Mouse (Mus musculus) embryonic facial prominence, embryonic 15.5 days (tissue): ENCODE results near the gene Tmem138. TPM values are rescaled to one million over a fixed set of nuclear protein-coding genes. Genes with fewer than 3 reads are reported as not detected.
"Not testable (repeated sequence)": the region's sequence is repeated elsewhere in the genome, so short reads cannot be mapped to it uniquely, and the experiment has no call there.

Experiments
- ATAC-seq: fragments of 200-750 bp; cut with Nextera tagmentation; 2 replicates; pipeline ENCODE4 v1.8.0; 2017; ENCODE audit warnings: low read depth, moderate TSS enrichment; ENCODE audit not compliant: insufficient number of reproducible peaks, low FRiP score, low TSS enrichment
- H3K27ac ChIP-seq: fragments of 300-500 bp; sonication (generic); replicated peaks from 2 replicates; pipeline ENCODE4 v1.5.1; 2015; ENCODE audit warnings: mild to moderate bottlenecking, inconsistent platforms
- H3K27me3 ChIP-seq: fragments of 300-500 bp; sonication (generic); 2 replicates; pipeline ENCODE4 v1.6.1; 2015; ENCODE audit warnings: inconsistent platforms
- H3K36me3 ChIP-seq: fragments of 300-500 bp; sonication (generic); 2 replicates; pipeline ENCODE4 v1.6.1; 2015; ENCODE audit warnings: mild to moderate bottlenecking, inconsistent platforms
- H3K4me1 ChIP-seq: fragments of 300-500 bp; sonication (generic); 2 replicates; pipeline ENCODE4 v1.6.1; 2015; ENCODE audit warnings: inconsistent platforms
- H3K4me2 ChIP-seq: fragments of 300-500 bp; sonication (generic); replicated peaks from 2 replicates; pipeline ENCODE4 v1.6.1; 2015; ENCODE audit warnings: mild to moderate bottlenecking, inconsistent platforms
- H3K4me3 ChIP-seq: fragments of 300-500 bp; sonication (generic); replicated peaks from 2 replicates; pipeline ENCODE4 v1.5.1; 2015; ENCODE audit warnings: mild to moderate bottlenecking, inconsistent platforms
- H3K9ac ChIP-seq: fragments of 300-500 bp; sonication (generic); 2 replicates; pipeline ENCODE4 v1.6.1; 2015; ENCODE audit warnings: inconsistent platforms
- H3K9me3 ChIP-seq: fragments of 300-500 bp; sonication (generic); replicated peaks from 2 replicates; pipeline ENCODE4 v1.6.1; 2016; ENCODE audit warnings: inconsistent platforms
- WGBS: fragments of 180-500 bp; shearing (Covaris S2); methylation state at CpG from one replicate; pipeline ENCODE4 v1.1.7; 2015; 5-methylcytosine and 5-hydroxymethylcytosine counted together
- polyA plus RNA-seq: library from polyadenylated mRNA; unstranded; fragments of >200 nt; fragmentation: Nextera tagmentation; extraction: Ambion mirVana; gene quantifications from 2 replicates; pipeline ENCODE4 v1.2.1, GENCODE M21; 2015

Gene Tmem138
- polyA plus RNA-seq, 1 experiment from 2014 or later: 46.2 TPM

DNA sequence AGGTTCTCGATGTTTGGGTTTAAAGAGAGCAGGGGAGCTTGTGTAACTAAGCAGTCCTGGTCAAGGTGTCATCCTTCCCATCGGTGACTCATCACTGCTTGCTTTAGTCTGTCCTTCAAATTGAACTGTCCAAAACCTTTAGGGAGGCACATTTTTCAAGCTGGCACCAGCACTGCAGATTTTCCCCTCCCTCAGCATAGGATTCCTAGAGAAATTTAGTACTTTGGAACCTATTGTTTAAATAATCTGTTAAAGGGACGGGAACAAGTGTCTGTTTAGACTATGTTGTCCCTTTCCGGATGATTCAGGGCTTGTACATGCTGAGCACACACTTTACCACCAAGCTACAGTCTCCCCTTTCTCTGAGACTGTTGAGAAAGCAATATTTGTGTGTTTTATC is 11.9 kb downstream of the Tmem138 start:
- Histone ChIP-seq H3K9me3 (no peaks in the 10 kb centered on the region), H3K4me1 (no peaks in the 10 kb centered on the region), H3K4me2 (no peak overlapping the region), H3K36me3 (peaks cover 3% of the 10 kb centered on the region; the same call in 1 of the 2 replicates), H3K27ac (no peak overlapping the region), H3K27me3 (no peaks in the 10 kb centered on the region), H3K4me3 (no peak overlapping the region), H3K9ac (no peak overlapping the region)
- 80% methylated on average over 4 of the region's 4 CpGs for WGBS
- no peak for ATAC-seq

DNA sequence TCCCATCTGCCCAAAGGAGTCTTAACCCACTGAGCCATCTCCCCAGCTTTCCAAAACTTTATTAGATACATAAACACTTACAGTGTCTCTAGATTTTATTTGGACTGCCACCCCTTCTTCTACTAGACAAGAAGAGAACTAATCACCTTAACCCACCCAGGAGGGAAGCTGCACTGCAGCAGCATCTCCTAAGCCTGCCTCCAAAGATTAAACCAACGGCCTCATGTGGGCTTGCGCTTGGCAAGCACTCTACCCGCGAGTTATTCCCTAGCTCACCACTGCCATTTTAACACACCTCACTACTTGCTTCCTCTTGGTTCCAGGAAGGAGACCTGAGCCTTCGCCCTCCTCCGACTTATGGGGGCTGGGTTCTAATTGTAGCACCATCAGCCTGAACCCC is 12.9 kb downstream of the Tmem138 start:
- no peaks in the 10 kb centered on the region for H3K27me3 ChIP-seq
- H3K36me3 ChIP-seq: no peaks in the 10 kb centered on the region
- no peak overlapping the region for H3K4me3 ChIP-seq
- no peaks in the 10 kb centered on the region for H3K9me3 ChIP-seq
- H3K4me2 ChIP-seq: no peak overlapping the region
- H3K4me1 ChIP-seq: no peaks in the 10 kb centered on the region
- 82% methylated on average over 6 of the region's 6 CpGs for WGBS
- no peak overlapping the region for H3K27ac ChIP-seq
- no peak overlapping the region for H3K9ac ChIP-seq
- no peak for ATAC-seq

DNA sequence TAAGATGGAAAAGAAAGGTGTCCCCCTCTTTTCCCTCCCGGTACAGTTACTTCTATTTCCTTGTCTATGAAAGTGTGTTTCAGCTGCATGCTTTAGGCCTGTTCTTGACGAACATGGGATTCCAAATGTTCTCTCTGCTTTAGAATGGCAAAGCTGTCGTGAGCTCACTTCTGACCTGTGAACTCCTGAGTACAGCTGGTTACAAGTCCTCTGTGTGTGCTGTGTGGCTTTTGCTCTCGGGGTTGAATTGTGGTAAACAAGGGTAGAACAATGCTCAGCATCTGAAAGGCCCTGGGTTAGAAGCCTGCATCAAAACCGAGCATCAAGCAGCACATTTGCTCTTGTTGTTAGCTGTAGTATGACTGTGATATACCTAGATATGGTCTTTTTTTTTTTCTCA is 14.8 kb downstream of the Tmem138 start:
- H3K36me3 ChIP-seq: no peaks in the 10 kb centered on the region
- H3K27me3 ChIP-seq: no peaks in the 10 kb centered on the region
- H3K4me2 ChIP-seq: no peak overlapping the region
- no peaks in the 10 kb centered on the region for H3K9me3 ChIP-seq
- H3K4me1 ChIP-seq: no peaks in the 10 kb centered on the region
- H3K27ac ChIP-seq: no peak overlapping the region
- no peak overlapping the region for H3K9ac ChIP-seq
- no peak for ATAC-seq
- 37% methylated on average over 5 of the region's 5 CpGs for WGBS
- no peak overlapping the region for H3K4me3 ChIP-seq

DNA sequence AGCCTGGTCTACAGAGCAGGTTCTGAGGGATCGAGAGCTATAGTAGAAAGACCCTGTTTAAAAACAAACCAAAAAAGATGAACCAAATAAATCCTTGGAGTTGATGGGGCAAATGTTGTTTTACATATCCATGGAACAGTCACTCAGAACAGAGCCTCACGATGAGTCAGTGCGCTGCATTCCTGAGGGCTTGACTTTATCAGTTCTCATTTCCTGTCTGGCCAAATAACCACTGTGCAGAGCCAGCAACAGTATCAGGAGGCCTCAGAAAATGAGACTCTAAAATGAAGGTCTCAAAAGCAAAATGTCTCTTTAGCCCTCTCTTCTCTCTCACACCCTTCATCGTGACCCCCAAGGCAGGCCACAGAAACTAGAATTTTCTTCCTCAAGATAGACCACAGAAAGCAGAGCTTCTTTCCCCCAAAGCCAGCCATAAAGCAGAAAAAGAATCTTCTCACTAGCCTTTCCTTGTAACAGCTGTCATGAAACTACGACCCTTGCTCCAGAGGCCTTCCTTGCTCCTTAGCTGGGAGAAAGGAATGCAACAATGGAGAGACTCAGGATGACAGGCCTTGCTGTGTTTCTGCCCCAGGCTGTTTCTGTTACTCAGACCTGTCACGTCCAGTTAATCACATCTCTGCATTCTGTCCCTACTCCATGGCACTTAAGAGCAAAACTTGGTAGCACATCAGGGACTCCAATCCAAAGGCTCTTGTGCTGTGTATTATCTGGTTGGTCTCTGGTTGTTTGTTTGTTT is 15.4 kb downstream of the Tmem138 start:
- Histone ChIP-seq H3K4me3 (no peak overlapping the region), H3K9me3 (no peaks in the 10 kb centered on the region), H3K27ac (no peak overlapping the region), H3K4me1 (no peaks in the 10 kb centered on the region), H3K9ac (no peak overlapping the region), H3K36me3 (no peaks in the 10 kb centered on the region), H3K27me3 (no peaks in the 10 kb centered on the region), H3K4me2 (no peak overlapping the region)
- 45% methylated on average over 6 of the region's 6 CpGs for WGBS
- ATAC-seq: no peak

DNA sequence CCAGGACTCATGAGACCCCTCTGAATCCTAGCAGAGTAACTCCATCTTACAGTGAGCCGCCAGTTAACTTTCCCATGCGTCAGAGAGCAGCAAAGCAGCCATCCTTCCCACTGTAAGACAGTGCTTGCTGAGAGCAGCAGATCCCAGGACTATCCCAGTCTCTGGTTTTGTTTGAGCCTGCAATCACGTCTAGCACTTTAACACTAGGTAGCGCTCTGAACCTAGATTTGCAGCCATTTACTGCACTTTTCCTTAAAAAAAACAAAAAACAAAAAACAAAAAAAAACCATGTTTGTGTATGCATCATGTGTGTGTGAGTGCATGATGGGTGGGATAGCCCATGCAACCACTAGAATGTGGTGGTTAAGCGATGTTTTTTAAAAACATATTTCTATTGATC is 17.1 kb downstream of the Tmem138 start:
- Histone ChIP-seq H3K36me3 (no peaks in the 10 kb centered on the region), H3K4me1 (peaks cover 9% of the 10 kb centered on the region), H3K9me3 (no peaks in the 10 kb centered on the region), H3K27me3 (no peaks in the 10 kb centered on the region), H3K4me2 (no peak overlapping the region), H3K9ac (no peak overlapping the region), H3K4me3 (no peak overlapping the region), H3K27ac (no peak overlapping the region)
- WGBS: 42% methylated on average over 5 of the region's 5 CpGs
- ATAC-seq: no peak

DNA sequence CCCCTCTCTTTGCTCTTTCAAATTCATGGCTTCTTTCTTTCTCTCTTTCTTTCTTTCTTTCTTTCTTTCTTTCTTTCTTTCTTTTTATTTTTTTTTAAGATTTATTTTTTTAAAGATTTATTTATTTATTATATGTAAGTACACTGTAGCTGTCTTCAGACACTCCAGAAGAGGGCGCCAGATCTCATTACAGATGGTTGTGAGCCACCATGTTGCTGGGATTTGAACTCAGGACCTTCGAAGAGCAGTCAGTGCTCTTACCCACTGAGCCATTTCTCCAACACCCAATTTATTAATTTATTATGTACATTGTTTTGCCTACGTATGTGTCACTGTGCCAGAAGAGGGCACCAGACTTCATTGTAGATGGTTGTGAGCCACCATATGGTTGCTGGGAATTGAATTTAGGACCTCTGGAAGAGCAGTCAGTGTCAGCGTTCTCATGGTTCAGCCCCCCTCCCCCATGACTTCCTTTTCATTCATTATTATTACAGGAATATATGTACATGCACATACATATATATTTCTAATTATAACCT is 19.3 kb downstream of the Tmem138 start:
- not testable (repeated sequence) for ATAC-seq, H3K27ac ChIP-seq, H3K4me3 ChIP-seq, H3K9me3 ChIP-seq, H3K36me3 ChIP-seq, H3K27me3 ChIP-seq, H3K9ac ChIP-seq, H3K4me2 ChIP-seq
- peaks cover 17% of the 10 kb centered on the region for H3K4me1 ChIP-seq
- 72% methylated on average over 4 of the region's 4 CpGs for WGBS

DNA sequence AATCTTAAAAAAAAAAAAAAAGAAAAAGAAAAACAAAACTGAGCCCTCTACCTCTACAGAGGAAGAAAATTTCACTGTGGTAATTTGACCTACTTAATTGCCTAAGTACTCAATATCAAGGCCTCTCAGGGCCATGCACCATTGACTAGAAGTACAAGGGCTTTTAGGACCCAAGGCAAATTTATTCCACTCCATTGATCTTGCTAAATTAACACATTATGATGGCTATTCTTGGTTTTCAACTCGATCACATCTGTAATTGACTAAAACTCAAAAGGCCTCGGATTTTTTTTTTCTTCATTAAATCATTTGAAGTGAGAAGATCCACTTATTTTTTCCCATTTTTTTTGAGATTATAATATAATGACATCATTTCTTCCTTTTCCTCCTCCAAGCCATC is 19.7 kb downstream of the Tmem138 start:
- Histone ChIP-seq H3K9me3 (no peaks in the 10 kb centered on the region), H3K36me3 (no peaks in the 10 kb centered on the region), H3K9ac (no peak overlapping the region), H3K4me3 (no peak overlapping the region), H3K4me1 (peaks cover 17% of the 10 kb centered on the region), H3K27me3 (no peaks in the 10 kb centered on the region), H3K4me2 (no peak overlapping the region), H3K27ac (no peak overlapping the region)
- 68% methylated on average over 2 of the region's 2 CpGs for WGBS
- ATAC-seq: no peak

DNA sequence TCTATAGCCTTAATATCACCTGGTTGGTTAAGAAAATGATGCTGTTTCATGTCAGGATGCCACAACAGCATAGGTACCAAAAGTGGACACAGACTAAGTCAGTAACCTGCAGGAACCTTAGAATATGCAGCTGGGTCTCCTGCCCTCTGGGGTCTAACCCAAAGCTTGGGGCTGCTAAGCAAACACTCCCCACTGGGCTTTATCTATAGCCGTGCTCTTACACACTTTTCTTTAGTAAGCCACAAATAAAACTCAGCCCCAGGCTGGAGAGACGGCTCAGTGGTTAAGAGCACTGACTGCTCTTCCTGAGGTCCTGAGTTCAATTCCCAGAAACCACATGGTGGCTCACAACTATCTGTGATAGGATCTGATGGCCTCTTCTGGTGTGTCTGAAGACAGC is 20.2 kb downstream of the Tmem138 start:
- ATAC-seq: no peak
- Histone ChIP-seq H3K36me3 (no peaks in the 10 kb centered on the region), H3K4me1 (peaks cover 17% of the 10 kb centered on the region), H3K27ac (no peak overlapping the region), H3K4me2 (no peak overlapping the region), H3K27me3 (no peaks in the 10 kb centered on the region), H3K4me3 (no peak overlapping the region), H3K9ac (no peak overlapping the region), H3K9me3 (no peaks in the 10 kb centered on the region)
- WGBS: 64% methylated on average over 2 of the region's 2 CpGs

DNA sequence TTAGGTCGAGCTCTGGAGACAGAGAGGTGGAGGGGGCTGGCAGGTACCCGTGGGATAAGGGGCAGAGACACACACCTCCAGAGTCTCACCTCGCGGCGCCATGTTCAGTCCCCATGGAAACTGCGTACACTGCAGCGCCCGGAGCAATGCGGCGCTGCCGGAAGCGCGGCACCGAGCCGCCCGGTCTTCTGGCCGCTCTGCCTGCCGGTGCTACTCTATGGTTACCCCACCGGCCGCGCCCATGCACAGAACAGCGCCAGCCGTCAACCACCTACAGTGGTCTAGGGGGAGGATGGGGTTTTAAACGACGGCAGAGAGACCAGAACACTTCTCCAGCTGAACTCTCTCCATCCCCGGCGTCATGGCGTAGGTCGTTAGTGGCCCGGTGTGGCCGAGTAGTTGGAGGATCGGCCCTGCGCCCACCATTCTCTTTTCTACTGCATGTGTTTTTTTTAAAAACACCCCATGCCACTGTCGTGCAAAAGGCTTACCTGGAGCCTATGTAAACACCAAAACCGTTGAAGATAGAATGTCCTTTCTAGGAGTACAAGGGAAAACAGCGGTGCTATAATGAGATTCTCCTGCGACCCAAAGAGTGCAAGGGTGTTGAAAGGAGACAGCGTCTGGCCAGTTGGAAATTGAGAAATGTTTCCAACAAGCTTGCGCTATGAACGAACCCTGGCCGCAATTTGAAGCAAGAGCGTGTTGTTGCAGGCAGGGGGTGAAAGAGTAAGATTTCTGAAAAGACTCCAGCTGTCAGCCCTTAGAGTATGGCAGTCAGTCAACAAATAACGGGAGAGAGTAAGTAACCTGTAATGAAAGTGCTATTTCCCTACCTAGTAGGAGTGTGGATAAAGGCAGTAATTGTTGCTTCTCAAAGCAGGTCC is 21.3 kb downstream of the Tmem138 start, which contains the start of gene Tmem216:
Gene Tmem216 (minus strand): TSS at position 615 of the 887 bp plus-strand sequence.
- H3K27ac ChIP-seq: peak within 1 kb of the TSS; percentile 74
- peaks cover 17% of the 10 kb centered on the region for H3K4me1 ChIP-seq
- WGBS: under 1% methylated on average over 43 of the region's 43 CpGs
- H3K36me3 ChIP-seq: peaks cover 8% of the 10 kb centered on the region
- no peaks in the 10 kb centered on the region for H3K27me3 ChIP-seq
- peak within 1 kb of the TSS; percentile 69 for H3K4me3 ChIP-seq
- no peaks in the 10 kb centered on the region for H3K9me3 ChIP-seq
- H3K9ac ChIP-seq: peak within 1 kb of the TSS; percentile 59
- peak; percentile 97 for ATAC-seq
- H3K4me2 ChIP-seq: peak within 1 kb of the TSS; percentile 69

DNA sequence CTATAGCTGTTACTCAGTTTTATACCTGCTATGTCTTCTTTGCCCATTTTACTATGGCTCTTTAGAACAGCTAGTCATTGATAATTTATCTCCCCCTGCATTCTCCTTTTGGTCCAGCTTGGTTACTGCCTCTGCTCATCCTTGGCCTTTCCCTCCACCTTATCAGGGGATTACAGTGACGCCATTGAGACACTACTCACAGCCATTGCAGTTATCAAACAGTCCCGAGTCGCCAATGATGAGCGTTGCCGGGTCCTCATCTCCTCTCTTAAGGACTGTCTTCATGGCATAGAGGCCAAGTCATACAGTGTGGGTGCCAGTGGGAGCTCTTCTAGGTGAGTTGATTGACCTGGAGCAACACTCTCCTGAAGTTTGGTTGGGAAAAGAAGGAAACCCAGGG is 37.7 kb downstream of the Tmem138 start:
- Histone ChIP-seq H3K4me1 (no peaks in the 10 kb centered on the region), H3K9ac (no peak overlapping the region), H3K4me3 (no peak overlapping the region), H3K4me2 (no peak overlapping the region), H3K27ac (no peak overlapping the region), H3K9me3 (no peaks in the 10 kb centered on the region), H3K36me3 (peaks cover 82% of the 10 kb centered on the region), H3K27me3 (no peaks in the 10 kb centered on the region)
- WGBS: 91% methylated on average over 5 of the region's 5 CpGs
- ATAC-seq: no peak

DNA sequence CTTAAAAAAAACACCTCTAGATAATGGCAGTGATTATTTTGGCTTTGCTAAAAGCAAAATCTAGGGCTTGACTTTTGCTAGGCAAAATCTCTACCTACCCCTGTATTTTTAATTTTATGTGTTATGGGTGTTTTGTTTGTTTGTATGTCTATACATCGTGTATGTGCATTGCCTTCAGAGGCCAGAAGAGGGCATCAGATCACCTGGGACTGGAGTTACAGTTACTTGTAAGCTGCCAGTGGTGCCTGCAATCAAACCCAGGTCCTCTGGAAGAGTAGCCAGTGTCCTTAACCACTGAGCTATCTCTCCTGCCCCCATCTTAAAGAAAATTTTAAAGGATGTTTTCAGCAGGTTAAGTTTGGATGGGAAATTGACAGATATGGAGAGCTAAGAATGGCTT is 47.1 kb downstream of the Tmem138 start:
- WGBS: 95% methylated on average over 1 of the region's 1 CpGs
- Histone ChIP-seq H3K4me3 (no peak overlapping the region), H3K4me1 (peaks cover 10% of the 10 kb centered on the region), H3K9me3 (no peaks in the 10 kb centered on the region), H3K36me3 (peaks cover 55% of the 10 kb centered on the region), H3K4me2 (no peak overlapping the region), H3K27me3 (no peaks in the 10 kb centered on the region), H3K9ac (no peak overlapping the region), H3K27ac (no peak overlapping the region)
- ATAC-seq: no peak
